Mouse (Mus musculus): ENCODE measurements around the gene Tmem204.

Gene Tmem204

GRCm38 (mm10) chr17:25082887-25083286 is 504 bp downstream of the Tmem204 start:
- DNase-seq = no peak

DNA sequence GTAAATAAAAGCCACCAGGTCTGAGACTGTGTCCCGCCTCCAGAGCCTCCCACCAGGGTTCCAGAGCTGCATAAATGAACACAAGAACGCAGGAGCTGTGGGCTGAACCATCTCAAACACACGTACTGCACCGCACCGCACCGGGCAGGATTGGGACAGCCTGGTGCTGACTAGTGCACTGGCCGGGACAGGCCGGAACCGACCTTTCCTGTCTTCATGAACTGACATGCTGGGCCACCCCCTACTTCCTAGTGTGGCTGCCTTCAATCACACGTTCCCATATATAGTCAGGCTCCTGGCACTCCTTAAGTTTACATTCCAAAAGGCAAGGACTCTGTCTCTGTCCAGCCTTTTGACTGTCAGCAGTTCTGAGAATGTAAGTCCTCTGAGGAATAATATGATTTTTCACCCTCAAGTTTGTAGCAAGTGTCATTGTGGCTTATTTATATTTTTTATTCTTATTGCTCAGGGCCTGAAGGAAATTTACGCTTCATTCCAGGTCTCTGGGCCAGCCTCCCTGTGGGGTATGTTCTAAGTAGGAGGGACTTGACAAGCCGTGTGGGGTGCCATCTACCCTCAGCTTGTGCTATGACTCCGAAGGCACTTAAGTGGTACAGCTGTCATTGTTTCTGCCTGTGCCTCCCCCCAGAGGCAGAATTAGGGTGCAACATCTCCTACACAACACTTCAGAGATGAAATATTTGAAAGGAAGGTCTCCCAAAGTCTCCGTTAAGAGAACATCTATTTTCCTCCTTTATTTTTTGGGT is 1.1 kb downstream of the Tmem204 start:
- DNase-seq = peak; percentile 33

DNA sequence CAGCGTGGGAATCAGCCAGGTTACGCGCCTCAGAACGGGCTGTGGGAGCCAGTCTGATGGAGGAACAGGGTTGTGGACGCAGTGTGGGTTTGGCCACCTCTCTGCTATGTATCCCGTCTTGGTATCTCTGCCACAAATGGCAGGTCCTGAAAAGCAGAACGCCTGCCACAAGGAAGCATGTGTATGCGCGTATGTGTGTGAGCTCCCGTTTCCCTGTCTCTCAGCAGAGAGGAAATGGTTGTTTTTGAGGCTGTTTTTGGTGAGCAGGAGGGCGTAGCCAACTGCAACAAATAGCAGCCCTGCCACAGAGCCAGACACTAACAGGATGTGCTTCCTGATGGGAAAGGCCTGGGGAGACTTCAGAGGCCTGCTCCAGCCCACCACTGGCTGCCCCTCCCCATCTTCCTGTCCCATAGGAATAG is 2.4 kb downstream of the Tmem204 start:
- DNase-seq = peak; percentile 34

- DNase-seq = no peak
Observed at GRCm38 (mm10) chr17:25080210-25080609, 3.2 kb downstream of the Tmem204 start.

DNA sequence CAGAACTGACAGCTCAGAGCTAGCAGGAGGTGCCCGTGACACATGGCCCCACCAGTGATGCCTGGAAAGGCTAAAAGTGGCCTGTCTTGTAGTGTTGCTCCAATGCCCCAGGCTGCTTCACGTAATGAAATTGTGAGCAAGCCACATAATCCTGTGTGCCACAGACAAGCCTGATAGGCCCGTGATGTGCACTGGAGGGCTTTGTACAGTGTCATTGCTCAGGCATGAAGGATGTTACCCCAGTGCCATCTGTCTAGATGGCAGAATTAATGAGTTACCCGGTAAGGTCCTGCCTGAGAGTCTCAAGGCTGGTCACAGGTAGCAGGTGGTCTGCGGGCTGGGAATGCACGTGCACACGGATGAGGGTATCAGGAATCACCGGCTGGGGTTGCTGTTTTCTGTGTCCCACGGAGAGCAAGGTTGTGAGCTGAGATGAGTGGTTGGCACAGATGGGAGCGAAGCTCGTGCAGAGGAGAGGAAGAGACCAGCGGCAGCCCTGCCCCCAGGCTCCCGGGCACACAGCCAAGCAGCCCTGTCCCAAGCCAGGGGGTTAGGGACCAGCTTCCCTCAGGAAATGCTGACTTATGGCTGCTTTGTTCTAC is 5.5 kb downstream of the Tmem204 start:
- DNase-seq = peak; percentile 53

DNA sequence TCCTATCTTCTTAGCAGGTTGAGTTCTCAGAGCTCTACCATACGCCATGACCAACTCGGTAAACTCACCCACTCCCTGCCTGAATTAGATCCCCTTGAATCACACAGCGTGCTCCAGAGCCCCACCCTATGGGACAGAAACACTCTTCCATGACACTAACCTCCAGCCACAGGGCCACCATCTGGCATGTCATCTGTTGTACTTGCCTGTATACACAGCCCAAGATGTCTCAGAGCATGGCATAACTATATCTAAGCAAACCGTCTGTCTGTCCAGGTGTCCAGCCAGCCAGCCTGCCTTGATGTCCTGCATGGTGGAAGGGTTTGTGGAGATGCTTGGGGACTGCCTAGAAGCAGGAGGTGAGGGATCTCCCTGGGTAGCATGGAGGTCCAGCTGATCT is 6.5 kb downstream of the Tmem204 start:
- no peak for DNase-seq

DNA sequence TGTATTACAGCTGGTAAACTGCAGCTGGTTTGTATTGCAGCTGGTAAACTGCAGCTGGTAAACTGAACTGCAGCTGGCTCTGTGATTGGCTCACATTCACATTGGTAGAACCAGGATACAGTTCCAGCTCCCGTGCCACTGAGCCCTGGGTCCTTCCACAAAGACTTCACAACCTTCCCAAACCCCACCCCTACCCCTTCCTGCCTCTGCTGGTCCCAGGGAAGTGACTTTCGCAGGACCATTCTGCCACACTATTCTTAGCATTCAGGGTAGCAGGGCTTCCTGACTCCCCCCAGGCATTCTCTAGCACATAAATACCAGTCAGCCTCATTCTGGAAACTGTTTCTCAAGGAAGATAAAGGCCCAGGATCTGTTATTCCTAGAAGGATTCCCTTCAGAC is 14.7 kb downstream of the Tmem204 start:
- no peak for DNase-seq

DNA sequence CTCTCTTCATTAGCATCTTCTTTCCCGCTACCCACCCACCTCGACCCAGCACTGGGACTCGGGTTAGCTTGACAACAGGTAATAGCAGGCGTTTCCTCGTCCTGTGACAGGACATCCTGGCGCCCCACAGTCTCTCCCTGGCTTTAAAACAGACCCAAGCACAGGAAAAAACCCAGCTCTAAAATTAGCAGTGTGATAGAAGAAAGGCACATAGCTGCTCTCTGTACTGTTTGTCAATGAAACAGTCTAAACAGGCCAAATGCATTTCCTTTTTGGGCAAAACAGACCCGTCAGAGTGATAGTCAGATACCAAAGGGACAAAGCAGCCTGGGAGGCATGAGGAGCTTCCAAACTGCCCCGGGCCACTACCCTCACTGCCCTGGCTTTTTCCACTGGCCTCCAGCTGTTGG is 15.9 kb downstream of the Tmem204 start:
- no peak for DNase-seq

GRCm38 (mm10) chr17:25066595-25066994 is 16.8 kb downstream of the Tmem204 start:
- no peak for DNase-seq

- no peak for DNase-seq
Observed at GRCm38 (mm10) chr17:25065189-25065588, 18.2 kb downstream of the Tmem204 start.

DNA sequence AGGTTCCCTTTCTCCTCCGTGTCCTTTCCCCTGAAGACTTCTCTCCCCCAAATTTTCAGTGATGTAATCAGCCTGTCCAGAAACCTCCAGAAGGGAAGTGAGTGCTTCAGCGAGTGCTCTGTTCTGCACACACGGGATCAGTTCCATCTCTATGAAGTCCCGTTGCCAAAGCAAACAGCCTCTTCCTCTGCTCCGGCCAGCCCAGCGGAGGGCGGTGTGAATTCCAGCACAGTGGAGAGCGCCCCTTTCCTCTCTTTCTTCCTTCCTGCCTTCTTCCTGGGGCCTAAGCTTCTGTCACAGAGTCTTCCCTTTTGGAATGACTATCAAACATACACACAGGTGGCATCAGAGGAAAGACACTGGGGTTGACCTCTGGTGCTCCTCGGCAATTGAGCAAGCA is 19.0 kb downstream of the Tmem204 start:
- no peak for DNase-seq

- DNase-seq = peak; percentile 31
Observed at GRCm38 (mm10) chr17:25063872-25064271, 19.5 kb downstream of the Tmem204 start.

GRCm38 (mm10) chr17:25063261-25063660 is 20.1 kb downstream of the Tmem204 start:
- DNase-seq = no peak

DNA sequence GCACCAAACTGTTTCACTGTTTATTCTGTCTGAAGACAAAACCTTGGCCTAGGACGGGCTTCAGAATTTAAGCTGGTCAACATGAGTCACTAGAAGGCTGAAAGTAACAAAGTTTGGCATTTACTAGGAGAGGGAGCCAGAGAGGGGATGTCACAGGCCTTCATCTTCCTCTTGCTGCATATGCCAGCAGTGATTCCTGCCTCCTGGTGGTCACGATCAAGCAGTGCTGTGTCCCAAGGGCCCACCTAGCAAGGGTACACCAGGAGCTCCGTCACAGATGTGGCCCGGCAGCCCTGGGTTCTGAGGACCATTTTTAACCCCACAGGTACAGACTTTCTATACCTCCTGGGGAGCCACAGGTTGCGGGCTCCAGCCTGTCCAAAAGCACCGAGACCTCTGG is 26.4 kb downstream of the Tmem204 start:
- DNase-seq = no peak

GRCm38 (mm10) chr17:25053274-25053673 is 30.1 kb downstream of the Tmem204 start:
- DNase-seq = no peak

DNA sequence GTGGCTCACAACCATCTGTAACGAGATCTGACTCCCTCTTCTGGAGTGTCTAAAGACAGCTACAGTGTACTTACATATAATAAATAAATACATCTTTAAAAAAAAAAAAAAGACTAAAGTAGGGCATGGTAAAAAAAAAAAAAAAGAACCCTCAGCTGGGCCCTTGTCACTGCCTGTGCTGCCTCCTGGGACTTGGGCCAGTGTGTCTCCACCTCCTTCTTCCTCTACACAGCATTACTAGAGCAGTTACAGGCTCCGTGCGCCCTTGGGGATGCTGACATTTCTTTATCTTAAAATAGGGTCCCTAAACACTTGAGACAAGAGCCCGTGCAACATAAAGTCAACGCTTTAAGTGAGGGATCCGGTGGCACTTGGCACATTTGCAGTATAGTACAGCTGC is 36.2 kb downstream of the Tmem204 start:
- DNase-seq = no peak

GRCm38 (mm10) chr17:25045281-25045680 is 38.1 kb downstream of the Tmem204 start:
- DNase-seq = no peak

- no peak for DNase-seq
Observed at GRCm38 (mm10) chr17:25044879-25045278, 38.5 kb downstream of the Tmem204 start.

DNA sequence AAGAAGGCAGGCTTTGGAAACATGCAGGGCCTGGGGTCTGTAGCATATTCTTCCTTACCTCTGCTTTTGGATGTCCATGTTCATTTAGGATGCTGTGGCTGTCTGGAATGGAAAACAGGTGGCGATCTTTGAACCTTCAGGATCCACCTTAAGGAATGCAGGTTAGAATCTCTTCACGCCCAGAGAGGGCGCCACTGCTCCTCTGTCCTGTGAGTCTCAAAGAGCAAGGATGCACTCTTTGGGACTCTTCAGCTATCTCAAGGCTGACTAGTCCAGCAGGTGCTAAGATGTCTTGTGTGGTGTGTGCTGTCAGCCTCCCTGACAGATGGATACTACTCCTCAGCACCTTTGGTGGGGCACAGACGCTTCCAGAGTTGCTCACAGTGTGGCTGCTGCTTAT is 47.2 kb downstream of the Tmem204 start:
- DNase-seq = peak; percentile 42

DNA sequence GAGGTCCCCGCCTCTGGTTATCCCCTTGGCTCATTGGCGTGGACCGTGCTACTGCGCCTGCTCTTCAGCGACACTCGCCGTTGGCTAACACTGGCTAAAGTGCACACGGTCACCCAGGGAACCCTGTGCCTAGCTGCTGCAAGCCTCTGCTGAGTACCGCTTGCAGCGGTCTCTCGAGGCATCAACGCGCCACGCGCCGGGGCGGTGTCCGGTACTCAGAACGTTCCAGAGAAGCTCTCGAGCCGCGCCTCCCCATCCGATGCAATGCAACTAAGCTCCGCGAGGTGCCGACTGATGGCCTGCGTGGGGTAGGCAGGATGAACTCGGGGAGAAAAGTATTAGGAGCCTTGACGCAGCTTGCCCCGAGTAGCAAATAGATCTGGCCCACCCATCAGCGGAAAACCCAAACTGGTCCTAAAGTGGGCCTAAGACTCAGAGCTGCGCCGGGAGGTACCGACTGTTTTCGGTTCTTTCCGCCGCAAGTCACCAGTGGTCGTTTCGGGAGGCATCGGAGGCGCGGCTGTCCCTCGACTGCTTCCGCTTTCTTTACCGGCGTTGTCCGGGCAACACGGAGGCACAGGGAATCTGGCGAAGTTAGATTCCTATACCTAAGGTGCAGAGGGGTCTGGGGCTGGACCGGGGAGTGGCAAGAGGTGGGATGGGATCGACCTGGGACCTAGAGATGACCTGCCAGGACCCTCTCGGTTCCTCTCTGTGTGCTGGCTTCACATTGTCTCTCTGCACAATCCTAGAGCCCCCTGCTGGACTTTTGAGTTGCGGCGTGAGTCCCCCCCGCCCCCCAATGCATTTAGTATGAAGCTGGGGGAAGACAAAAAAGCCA is 66.9 kb downstream of the Tmem204 start:
- peak; percentile 84 for DNase-seq

DNA sequence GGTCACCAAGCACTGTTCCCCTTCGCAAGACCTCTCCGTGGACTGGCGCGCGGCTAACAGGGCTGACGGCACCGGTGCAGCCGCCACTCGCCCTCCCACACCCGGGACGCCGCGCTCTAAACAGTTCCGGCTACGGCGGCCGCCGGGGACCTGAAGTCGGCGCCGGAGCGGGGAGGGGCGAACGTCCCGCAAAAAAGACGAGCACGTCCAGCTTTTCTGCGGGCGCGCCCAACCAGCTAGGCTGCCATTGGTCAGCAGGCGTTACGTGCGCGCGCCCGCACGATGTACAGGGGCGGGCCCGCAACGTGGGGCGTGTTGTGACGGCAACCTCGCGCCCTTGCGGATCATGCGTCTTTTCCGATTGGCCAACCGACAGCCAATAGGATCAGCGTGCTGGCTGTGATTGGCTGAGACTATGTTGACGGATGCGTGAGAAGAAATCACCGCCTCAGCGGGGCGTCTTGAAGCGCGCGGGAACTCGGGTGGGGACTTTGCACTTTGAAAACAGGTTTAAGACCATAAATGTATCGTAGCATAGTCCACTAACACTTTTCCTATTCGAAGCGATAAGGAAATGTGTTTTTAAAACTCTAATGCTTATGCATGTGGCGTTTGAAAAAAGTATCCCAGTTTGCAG is 67.6 kb downstream of the Tmem204 start, which contains the start of the genes Cramp1l and Ift140:
Cramp1l (minus strand) TSS at position 134 of the 637 bp plus-strand sequence.
Ift140 (plus strand) TSS at position 431 of the 637 bp plus-strand sequence.
- DNase-seq = peak; percentile 99

GRCm38 (mm10) chr17:25014841-25015570 is 68.4 kb downstream of the Tmem204 start:
- DNase-seq = peak; percentile 62
